Mouse (Mus musculus) urinary bladder, postnatal 25 days (tissue): ENCODE results near the gene Rpa1.
"Not testable (repeated sequence)": the region's sequence is repeated elsewhere in the genome, so short reads cannot be mapped to it uniquely, and the experiment has no call there.

ENCODE experiments used
- DNase-seq: peaks from one replicate; pipeline ENCODE4 v3.0.0; 2022; ENCODE audit warnings: low spot score

Gene Rpa1

DNA sequence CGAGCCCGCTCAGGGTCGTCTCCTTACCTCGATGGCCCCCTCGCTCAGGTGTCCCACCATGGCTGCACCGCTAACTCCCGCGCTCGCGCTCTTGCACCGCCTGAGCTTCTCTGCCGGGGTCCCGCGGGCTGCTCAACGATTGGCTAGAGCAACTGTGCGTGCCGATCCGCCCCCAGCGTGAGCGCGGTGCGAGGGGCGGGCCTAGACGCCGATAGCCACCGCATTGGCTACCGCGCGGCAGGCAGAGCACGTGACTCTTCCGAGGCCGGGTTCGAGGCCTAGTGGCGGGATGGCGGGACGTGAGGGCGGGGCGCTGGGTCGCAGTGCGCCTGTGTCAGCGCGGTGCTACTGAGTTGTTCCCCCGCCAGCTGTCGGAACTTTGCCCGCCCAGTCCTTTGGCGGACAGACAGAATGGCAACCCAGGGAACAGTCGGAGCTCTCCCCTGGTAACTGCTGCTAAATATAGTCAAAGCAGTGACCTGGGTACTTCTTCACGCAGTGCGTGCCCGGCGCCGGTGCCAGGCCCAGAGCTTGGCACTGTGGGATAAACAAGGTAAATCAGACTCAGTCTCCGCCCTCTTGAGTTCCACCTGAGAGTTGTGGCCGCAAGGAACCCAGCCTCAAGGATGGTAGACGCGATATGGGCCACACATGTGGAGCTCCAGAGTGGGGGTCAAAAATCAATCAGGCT lies at the start of gene Rpa1, which contains the start of gene Smyd4:
Gene Rpa1, minus strand, starts transcription at position 126 of the 691 bp plus-strand sequence.
Gene Smyd4, plus strand, starts transcription at position 235 of the 691 bp plus-strand sequence.
- peak; percentile 90 for DNase-seq

DNA sequence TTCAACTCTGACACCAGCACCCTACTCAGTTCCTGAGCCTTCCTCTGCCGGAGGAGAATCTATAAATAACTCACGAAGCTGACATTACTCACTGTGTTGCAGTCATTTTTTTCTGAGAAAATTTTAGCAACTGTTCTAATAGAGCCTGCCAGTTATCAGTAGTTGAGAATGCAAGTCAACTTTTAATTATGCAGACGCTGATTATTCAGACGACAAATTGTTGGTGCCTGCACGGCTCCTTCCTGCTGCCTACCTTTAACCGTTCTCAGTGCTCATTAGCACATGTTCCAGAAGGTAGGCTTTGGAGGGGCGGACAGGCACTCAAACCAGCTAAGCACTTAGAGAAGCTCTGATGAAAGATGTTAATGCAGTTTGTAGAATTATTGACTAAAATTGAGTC lies 49.3 kb upstream of the Rpa1 start:
- no peak for DNase-seq

DNA sequence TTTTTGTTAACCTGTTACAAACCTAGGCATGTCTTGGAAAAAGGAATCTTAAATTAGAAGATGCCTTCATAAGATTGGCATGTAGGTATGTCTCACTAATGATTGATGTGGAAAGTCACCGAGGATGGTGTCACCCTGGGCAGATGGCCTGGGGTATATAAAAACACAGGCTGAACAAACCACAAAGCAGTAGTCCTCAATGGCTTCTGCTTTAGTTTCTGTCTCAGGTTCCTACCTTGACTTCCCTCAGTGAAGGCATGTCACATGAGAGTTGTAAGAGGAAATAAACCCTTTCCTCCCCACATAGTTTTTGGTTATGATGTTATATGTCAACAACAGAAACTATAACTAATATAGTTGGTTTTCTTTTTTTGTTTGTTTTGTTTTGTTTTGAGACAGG lies 47.5 kb upstream of the Rpa1 start:
- no peak for DNase-seq

DNA sequence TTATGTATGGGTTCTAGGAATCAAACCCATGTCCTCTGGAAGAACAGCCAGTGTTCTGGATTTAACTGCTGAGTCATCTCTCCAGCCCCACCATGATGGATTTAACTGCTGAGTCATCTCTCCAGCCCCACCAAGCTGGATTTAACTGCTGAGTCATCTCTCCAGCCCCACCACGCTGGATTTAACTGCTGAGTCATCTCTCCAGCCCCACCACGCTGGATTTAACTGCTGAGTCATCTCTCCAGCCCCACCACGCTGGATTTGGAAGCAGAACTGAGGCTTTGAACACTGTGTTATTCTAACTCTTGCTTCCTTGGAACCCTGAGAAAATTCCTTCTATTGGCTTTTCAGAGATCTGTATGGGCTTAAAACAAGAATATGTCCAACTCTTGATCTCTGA lies 35.4 kb upstream of the Rpa1 start:
- not testable (repeated sequence) for DNase-seq

- not testable (repeated sequence) for DNase-seq
Measured at GRCm38 (mm10) chr11:75378786-75379185, 30.7 kb upstream of the Rpa1 start.

DNA sequence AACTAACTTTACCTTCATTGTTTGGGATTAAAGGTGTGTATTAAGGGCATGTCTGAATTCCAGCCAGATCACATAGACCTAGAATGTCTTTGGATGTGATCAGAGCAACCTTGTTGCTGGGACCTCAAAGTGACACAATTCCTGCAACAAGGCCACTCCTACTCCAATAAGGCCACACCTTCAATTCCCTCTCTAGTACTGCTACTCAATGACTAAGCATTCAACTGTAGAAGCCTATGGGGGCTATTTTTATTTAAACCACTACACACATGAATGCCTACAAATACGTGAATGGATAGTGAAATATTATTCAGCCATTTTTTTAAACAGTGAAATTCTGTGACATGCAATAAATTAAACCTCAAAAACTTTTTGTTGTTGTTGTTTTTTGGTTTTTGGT lies 29.0 kb upstream of the Rpa1 start:
- DNase-seq: no peak

- no peak for DNase-seq
Measured at GRCm38 (mm10) chr11:75355475-75355874, 7.4 kb upstream of the Rpa1 start.

DNA sequence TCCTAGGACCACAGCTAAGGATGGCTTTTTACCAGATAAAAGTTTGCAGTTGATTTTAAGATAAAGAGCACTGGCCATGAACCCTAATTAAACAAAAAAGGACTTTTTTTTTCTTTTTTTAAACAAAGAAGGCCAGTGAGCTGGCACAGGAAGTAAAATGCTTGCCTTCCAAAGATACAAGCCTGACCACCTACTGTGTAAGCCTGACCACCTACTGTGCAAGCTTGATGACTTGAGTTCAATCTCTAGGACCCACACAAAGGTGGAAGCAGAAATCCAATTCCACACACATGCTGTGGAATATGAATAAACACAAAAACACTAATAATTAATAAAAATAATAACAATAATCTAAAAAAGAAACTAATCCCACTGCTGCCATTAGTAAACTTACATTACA lies 3.1 kb upstream of the Rpa1 start:
- no peak for DNase-seq

GRCm38 (mm10) chr11:75348890-75349261 lies 752 bp upstream of the Rpa1 start:
- DNase-seq: no peak

DNA sequence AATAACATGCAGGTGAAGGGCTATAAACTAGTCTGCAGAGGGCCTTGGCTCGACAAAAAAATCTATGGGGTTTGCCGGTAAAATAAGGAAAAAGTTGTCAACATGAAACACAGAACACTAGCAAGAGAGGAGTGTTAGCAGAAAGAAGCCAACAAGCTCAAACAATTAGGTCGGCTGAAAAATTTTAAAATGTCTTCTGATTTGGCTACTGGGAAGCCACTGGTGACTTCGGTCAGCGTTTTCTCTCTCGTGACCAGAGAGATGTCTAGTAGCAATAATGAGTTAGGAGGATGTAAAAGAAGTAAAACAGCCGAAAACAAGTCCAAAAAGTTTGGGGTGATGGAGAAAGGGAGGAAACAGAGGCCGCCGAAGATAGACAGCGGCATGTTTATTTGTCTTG lies 528 bp downstream of the Rpa1 start:
- no peak for DNase-seq

GRCm38 (mm10) chr11:75347188-75347585 lies 937 bp downstream of the Rpa1 start:
- no peak for DNase-seq

DNA sequence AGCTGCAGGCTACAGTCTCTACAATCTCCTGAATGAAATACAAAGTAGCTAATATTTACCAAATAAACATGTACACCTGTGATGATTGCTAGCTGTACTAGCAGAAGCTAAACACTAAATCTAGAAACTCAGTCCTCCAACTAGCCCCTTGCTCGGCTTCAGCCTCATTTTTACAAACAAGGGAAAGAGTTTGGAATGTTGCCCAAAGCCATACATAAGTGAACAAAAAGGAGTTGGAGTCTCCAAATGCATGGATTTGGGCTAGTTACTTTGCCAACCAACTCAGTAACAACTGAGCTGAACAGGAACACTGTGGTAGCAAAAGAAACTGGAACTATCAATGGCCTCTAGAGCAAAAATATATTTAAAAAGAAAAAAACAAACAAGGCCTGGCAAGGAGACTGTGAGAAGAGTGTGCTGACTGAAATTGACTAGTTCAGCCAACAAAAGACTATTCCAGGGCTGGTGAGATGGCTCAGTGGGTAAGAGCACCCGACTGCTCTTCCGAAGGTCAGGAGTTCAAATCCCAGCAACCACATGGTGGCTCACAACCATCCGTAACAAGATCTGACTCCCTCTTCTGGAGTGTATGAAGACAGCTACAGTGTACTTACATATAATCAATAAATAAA lies 1.5 kb downstream of the Rpa1 start:
- DNase-seq: no peak

- no peak for DNase-seq
Measured at GRCm38 (mm10) chr11:75344716-75345115, 3.4 kb downstream of the Rpa1 start.

GRCm38 (mm10) chr11:75344163-75344562 lies 4.0 kb downstream of the Rpa1 start:
- no peak for DNase-seq

DNA sequence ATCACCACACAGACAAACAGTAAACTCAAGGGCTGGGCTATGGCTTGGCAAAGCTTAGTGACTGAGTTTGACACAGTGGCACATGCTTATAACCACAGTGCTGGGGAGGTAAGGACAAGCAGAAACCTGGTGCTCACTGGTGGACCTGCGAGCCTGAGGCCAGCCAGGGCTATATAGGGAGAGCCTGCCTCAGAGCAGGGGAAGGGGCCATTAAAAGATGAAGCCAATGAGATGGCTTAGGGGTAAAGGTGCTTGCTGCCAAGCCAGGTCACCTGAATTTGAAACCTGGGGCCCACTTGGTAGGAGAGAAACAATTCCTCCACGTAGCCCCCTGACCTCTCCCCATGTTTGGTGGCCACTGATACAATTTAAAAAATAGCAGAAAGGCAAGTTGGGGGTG lies 5.0 kb downstream of the Rpa1 start:
- no peak for DNase-seq

DNA sequence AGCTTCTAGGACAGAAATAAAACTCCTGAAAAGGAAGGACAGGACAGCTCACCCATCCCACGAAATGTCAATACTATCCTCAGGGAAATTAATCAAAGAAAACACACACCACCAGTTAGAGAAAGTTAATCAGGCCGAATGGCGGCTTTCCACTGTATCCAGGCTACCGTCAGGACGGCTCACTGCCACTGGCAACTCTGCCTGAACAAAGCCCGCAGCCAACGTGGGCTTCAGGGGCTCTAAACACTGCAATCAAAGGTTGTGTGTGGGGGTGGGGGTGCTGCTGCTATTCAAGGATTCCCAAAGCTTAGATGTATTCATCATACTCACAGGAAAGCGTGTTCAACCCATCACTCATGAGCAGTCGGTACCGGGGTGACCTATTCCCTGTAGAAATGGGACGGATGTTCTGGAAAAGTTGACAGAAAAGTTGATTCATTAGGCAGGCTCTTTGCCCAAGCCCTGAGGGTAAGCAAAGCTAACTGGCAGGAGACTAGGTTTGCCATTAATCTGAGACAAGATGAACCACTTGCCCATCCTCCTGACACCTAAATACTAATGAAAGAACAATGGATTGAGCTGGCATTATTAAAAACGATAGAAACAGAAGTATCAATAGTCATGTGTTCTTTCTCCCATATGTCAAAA lies 7.3 kb downstream of the Rpa1 start:
- no peak for DNase-seq

- DNase-seq: no peak
Measured at GRCm38 (mm10) chr11:75340076-75340475, 8.0 kb downstream of the Rpa1 start.

GRCm38 (mm10) chr11:75337246-75337645 lies 10.9 kb downstream of the Rpa1 start:
- DNase-seq: no peak

GRCm38 (mm10) chr11:75336676-75337075 lies 11.4 kb downstream of the Rpa1 start:
- DNase-seq: no peak

GRCm38 (mm10) chr11:75325969-75326311 lies 22.2 kb downstream of the Rpa1 start:
- DNase-seq: no peak

GRCm38 (mm10) chr11:75325116-75325968 lies 22.8 kb downstream of the Rpa1 start:
- no peak for DNase-seq

DNA sequence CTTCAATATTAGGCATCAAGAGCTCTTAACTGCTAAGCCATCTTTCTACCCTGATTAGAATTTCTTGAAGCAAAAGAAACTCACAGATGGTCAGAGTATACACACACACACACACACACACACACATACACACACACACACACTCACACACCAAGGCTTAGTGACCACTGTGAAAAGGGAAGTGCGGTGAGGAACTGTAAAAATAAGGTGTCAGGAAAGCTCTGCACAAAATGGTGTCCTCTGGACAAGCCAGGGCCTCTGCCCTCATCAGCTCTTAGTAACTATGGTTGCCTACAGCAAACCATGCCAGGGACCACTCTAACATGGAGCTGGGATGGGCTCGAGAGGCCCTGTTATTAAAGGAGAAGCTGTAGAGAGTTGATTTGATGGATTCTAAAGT lies 23.7 kb downstream of the Rpa1 start:
- DNase-seq: no peak

DNA sequence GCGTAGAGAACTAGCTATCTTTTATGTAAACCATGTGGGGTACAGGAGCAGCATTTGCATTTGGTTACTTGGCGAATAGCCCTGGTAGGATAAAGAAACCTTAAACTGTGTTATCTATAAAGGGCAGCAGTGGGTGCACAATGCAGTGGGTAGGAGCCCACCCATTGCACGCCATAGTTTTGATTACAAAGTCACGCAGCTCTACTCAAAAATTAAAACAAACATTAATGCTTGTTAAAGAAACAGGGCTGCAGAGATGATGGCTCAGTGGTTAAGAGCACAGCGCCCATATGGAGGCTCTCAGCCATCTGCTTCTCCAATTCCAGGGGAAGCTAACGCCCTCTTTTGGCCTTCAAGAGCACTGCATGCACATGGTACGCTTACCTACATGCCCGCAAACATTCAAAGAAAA lies 24.8 kb downstream of the Rpa1 start:
- no peak for DNase-seq
